Mouse (Mus musculus): ENCODE data around the gene Fam181a. TPM values are rescaled to one million over a fixed set of nuclear protein-coding genes. Genes with fewer than 3 reads are reported as not detected.

Fam181a gene
- total RNA-seq (2021) = not detected
- long read RNA-seq, experiment 1 = 0 reads
- long read RNA-seq, experiment 2 = 0 reads

DNA sequence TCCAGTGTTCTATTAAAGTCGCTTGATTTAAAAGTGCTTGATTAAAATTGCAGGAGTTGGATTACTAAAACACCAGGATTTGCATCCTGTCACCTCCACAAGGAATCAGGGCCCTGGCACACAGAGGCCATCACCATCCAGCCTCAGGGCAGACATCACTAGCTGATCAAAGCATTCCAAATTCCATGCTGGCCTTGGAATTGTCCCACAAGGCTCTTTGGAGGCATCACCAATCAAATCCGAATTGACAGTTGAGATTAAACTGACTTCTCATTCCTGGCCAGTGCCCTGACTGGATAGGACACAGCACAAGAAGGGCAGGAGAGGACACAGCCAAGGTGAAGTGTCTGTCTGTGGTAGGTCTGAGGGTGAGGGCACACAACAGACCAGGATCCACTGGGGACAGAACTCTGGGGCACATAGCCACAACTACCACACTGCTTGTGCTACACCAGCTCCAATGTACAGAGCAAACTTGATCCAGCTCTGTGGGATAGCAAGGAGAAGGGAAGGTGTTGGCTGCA is at the start of gene Fam181a:
Fam181a (plus strand) TSS at position 232 of the 524 bp plus-strand sequence.
- DNase-seq = no peak

DNA sequence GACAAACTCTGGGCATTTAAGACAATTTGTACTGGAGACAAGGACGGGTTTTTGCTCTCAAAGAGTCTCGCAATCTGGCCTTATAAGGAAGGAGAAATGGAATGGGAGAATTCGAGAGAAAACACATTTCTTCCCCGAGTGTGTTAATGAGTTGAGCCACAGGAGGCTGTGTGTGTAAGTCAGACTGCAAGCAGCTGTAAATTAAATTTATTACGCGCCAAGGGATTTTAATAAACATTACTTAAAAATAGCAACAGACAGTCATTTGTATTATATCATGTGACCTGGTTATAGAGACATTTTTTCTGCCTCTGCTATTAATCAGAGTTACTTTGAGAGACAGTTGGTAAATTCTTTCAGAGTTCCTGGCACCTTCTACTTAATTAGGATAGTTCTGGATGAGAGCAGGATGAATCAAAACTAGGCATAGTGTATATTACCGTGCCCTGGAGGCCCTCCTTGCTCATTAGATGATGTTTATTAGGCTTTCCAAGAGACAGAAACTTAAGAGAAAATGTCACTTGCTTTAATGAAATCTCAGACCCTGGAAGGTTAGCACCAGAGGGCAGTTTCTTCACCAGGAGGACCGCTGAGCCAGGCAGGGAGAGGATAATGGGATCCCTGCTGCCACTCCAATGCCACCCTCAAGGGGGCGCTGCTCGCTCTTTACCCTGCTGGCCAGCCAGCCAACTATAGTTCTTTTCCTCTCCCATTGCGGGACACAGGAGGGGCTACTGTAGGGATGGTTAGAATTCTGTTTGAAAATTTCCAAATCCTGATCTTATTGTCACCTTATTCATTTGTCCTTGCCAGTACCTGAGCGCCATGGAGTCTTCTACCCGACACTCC is 48.5 kb upstream of the Fam181a start:
- peak; percentile 19 for DNase-seq

DNA sequence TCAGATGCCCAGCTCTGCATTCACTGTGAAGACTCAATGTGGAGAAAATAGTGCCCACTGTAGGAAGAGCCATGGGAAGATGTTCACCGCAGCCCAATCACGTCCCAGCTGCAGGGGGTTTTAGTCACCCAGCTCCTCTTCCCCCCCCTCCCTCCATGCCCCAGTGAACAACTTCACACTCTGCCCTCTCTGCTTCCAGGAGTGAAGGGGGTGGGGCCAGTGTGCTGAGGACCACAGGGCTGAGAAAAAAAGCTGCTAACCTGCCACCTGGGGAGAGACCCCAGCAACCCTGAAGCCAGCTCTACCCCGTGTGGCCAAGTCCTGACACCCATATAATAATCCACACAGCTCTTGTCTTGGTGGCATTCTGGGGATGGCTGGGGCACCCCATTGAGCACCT is 44.2 kb upstream of the Fam181a start:
- no peak for DNase-seq

DNA sequence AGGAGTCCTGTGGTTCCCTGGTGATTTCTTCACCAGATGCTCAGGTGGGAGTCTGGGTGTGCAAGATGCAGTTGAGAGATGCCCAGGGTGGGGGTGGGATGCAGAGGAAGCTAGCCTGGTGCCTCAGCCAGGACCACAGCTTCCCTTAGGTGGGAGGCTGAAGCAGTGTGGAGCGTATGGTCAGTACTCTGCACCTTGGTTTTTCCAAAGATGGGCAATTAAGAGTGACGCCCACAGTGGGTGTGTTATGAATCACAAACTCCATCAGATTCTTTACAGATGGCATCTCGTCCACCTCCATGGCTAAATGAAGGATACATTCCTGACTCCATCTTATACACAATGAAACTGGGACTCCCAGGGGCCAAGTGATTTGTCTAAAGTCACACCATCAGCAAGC is 38.6 kb upstream of the Fam181a start:
- DNase-seq = no peak

DNA sequence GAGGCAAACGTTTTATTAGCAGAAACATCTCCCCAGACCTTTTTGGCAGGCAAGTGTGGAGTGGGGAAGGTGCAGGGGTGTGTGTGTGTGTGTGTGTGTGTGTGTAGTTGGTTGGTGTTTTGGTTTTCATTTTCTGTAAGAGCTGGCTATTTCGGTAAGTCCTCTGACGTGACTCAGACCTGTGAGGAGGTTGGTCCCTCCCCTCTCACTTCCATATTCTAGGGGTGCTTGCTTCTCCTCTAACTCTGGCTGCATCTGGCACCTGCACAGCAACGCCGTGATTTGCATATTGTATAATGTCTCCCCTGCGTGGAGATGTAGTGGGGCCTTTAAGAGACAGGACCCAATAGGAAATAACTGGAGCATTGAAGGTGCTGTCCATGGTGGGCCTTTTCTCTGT is 37.7 kb upstream of the Fam181a start:
- no peak for DNase-seq

DNA sequence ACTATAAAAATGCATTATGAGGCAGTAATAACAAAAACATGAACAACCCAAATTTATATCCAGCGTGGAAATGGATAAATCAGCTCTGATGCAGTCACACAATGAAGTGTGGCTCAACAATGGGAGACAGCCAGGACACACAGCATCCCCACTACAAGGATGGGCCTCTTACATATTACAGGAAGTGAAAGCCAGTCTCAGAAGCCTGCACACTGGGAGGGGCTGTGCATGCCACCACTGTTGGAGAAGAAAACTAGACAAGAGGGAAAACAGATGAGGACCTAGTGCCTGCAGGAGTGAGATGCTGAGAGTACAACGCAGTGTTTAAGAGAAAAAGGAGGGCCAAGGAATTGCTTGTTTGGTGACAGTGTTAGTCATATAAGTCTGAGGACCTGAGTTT is 37.0 kb upstream of the Fam181a start:
- no peak for DNase-seq

DNA sequence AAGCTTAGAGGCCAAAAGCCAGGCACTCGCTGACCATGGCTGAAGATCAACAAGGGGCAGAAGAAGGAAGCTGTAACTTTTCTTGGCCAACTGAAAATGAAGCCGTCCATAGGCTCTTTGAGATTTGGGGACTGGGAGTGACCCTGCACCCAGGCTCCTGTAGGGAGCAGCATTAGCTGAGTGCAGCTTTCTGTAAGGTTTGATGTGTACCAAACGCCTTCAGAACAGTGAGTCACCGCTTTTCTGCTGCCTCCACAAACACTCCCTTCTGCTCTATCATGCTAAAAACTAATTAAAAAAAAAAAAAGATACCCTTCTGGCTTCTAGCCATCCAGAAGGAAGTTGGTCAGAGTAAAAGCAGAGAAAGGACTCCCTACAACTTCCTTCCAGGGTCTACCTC is 34.4 kb upstream of the Fam181a start:
- DNase-seq = no peak

DNA sequence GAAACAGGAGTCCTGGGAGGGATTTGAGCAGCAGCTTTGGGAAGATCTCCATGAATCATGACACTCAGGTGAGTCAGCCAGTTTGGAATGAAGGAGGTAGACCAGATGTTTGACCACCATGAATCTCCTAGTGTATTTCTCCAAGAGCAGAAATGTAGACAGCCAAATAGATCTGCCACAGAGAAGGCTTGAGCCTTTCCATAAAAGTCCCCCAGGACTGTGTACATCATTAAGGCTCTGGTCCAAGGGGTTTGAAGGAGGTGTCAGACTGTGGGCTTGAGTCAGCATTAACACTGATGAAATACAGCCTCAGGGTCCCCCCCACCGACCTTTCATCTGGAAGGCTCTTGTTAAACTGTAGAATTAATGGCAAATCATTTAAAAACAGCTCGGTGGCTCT is 29.3 kb upstream of the Fam181a start:
- DNase-seq = no peak

DNA sequence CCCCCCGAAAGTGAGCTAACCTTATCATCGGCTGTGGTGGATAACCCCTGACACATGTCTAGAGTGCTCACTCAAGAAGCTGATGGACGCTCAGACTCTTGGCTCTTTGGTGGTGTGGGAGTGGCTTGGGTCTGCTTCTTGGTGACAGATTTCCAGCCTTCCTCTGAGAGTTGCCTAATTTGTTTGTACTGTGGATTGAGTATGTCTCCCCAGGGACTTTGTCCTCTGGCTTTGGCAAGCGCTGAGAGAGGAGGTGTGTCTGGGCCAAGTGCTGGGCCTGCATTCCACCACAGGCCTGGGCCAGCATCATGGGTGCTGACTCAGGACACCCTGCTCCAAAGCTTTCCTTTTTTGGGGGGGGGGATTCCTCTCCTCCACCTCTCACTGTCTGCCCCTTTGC is 28.9 kb upstream of the Fam181a start:
- DNase-seq = no peak

DNA sequence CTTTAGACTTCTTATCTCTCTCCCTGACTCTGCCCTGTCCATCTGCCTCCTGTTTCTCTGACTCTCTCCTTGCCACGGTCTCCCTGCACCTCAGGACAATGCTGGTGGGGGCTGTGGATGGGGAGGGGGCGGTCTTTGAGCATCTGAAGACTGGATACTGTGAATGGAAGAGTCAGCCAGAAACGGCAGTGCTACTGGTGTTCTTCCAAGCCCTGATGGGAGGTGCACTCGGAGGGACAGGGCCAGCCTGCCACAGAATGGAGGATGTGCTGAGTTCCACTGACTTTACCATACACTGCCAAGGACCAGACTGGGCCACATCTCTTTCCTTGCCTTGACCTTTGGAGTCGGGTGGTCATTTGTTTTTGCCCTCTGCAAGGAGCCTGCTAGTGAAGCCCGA is 27.8 kb upstream of the Fam181a start:
- DNase-seq = no peak

DNA sequence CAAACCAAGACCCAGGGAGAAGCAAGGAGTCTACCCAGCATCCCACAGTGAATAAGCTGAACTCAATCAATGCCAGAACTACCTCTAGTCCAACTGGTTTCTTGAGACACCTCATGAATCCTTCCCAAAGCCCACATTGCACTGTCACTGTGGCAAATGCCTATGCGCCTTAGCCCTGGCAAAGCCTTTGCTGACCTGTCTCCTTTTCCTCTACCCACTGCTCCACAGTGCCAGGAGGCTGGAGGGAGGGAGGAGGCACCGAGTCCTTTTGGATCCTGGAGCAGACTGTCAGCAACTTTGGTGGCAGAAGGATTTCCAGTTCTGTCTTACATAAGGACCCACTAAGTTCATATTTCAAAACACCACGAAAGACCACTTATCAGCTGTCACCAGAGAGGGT is 27.4 kb upstream of the Fam181a start:
- DNase-seq = no peak

DNA sequence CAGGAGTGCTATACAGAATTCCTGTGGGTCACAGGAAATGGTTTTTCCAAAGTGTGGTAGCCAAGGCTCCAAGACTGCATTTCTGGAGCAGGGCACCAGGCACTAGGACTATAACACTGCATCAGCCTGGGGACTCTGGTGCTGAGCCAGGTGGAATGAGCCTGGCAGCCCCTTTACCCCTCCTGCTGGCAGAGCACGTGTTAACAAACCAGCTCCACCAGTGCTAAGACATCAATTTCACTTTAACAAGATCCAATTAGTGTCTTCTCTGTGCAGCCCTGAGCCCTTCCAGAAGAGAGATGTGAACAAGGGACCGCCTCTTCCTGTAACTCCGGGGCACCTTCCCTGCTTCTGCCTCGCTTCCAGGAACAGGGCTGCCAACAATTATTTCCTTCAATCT is 23.5 kb upstream of the Fam181a start:
- DNase-seq = no peak

DNA sequence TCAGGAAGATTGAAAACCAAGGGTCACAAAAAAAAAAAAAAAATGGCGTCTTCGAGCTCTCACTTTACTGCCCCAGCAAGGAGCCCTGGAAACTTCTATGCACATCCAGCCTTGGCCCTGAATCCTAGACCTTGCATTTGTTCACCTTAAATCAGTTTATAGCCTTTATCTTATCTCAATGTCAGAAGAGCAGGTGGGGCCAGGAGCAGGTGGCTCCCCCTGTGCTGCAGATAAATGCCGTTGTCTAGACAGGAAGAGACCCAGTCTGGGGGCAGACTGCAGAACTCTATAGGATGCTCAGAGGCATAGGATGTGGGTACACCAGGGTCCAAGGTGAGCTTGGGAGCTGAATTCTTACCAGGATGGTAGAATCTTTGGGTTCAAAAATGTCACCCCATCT is 18.4 kb upstream of the Fam181a start:
- DNase-seq = no peak

DNA sequence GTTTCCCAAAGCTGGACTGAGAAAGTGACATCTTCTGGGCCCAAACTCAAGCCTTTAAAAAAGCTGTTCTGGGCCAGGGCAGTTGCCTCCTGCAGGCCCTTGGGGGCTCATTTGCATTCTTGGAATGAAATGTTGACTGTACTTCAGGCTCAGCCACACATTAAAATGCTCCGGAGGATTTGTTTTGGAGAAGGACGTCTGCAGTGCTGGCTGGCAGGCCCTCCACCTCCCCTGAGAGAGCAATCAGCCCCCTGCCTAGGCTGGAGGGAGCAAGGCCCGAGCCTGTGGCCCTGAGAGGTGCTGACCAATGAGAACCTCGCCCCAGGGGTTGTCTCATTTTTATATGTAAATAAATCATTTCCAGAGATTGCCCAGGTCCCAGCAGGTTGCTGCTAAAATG is 14.5 kb upstream of the Fam181a start:
- no peak for DNase-seq

DNA sequence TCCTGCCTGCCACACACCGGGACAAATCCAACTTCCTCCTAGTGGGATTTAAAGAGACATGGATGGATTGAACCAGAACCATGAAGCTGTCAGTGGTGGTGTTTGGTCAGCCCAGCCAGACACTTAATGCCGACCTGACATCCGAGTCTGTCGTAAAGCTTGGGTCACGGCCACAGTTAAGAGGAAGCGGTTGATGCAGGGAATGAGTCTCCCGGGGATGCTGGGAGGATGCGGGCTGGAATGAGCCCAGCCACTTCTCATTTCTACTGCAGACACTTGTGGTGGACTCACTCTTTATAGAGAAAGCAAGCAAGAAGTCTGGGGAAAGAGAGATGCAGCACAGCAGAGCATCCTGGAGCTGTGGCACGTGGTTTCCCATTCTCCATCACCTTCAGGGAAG is 10.3 kb upstream of the Fam181a start:
- DNase-seq = no peak

DNA sequence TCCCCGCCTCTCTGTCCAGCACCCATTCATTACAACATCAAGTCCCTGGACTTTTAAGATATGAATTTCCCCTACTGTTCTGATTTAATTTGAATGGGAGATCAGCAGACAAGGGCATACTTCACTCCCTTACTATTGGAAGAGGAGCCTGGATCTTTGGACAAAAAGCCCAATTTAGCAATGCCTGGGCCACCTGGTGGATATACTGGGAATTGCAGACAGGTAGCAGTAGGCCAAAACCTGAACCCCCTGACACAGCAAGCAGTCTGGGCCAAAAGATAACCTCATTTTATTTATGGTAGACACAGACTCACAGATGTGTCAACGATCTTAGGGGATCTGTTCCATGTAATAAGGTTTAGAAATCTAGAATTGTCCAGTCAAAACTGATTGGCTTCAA is 9.1 kb upstream of the Fam181a start:
- DNase-seq = peak; percentile 64

DNA sequence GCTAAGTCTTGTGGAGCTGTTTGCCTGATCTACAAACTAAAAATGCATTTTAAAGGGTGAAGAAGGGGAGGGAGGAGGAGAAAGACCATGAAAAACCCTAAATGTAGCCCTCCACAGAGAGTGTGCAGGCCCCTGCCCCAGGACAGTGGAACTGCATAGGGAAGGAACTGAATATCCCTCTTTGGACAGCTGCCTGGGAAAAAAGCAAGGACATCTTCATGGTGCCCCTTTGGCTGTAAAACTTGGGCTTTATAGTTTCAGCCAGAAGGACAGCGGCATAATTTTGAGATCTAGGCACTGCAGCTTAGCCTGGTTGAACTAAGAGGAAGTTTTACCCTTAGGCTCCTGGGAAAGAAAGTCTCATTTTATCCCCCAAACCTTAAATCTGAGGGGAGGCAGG is 7.8 kb upstream of the Fam181a start:
- DNase-seq = no peak

DNA sequence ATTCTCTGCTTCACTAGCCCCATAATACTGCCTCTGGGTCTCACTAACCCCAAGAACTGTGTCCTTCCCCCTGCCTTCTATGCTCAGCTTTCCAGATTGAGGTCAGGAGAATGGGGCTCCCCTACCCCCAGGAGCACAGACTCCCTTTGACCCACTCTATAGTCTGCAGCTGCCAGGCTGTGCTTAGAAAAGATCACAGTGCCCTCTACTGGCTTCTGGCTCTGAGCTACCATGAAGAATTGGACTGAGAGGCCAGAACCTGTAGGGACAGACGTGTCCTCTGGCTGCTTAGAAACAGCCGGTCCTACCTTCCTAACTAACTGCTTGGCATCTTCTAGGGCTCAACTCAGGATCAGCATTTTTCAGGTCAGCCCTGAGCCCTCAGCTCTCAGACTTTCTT is 4.6 kb upstream of the Fam181a start:
- DNase-seq = no peak

DNA sequence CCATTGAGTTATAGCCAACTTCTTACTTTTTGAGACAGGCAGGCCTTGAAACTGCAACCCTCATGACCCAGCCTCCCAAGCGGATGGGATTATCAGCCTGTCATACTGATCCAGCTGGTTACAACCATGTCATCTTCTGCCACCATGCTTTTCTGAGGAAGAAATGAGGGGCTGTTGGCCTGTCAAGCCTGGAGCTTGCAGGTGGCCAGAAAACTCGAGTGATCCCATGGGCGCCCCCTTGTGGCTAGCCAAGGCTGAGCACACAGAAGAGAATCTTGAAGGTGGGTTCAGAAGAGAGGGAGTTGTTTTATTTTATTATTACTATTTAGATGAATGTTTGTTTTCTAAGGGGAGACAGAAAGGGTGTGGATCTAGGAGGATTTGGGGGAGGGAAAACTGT is 4.1 kb upstream of the Fam181a start:
- peak; percentile 66 for DNase-seq

DNA sequence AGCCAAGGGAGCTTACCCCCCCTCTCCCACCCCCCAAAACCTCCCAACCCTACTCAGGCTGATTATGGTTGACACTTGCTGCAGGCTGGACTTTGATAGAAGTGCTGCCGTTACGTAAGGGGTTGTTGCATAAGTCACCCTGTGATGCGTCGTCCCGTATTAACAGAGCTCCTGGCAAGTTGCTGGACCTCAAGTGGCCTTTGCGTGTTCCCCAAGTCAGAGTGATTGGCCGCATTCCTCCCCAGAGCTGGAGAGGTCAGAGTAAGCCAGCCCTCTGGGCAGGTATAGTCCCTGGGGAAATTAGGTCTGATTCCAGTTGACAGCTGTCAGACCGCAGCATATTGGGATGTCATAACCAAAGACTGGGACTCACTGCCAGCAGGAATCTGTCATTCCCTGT is 1.1 kb downstream of the Fam181a start:
- DNase-seq = no peak

DNA sequence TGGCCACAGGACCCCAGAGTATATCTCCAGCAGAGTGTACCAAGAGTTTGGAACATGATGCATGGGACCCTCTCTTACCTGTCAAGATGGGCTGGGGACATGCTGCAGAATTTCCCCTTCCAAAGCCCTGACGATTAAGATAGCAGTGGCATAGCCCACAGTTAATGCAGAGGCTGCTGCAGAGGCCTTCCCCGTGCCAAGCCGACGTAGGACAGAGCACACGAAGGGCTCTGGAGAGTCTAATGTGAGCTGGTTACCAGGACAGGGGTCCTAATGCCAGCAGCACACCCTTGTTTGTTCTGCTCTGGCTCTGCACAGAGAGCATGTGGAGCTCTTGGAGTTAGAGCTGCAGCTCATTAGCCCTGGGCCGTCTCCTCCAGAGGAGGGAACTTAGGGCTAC is 2.5 kb downstream of the Fam181a start:
- DNase-seq = no peak

DNA sequence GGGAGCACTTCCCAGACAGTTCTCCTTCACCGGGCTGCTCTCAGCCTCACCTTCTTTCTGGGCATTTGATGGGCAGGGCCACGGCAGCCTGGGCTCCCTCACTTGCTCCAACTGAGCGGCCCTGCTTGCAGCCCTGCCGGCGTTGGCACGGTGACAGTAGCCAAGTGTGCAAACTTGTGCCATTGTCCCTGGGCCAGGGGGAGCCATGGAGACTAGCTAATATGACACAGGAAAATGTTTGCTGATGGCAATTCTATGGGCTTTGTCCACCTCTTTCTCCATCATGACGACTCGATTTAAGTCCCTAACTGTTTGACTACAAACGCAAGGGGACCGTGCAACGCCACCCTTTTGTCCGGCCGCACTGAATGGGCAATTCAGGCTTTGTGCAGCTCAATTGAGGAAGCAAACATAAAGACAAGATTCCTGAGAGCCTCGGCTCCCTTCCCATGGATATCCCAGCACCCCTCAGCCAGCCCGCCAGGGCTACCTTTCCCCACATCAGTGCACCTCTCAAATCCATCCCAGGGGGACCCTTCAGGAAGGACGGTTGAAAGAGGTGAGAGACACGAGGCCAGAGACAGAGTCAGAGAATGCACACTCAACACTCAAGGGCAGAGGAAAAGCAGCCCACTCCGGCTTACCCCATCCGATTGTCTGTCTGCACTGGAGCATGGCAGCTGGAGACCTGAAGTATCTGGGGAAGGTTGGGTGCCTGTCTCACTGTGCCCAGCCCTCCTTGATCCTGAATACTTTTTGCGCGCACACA is 3.3 kb downstream of the Fam181a start:
- no peak for DNase-seq

DNA sequence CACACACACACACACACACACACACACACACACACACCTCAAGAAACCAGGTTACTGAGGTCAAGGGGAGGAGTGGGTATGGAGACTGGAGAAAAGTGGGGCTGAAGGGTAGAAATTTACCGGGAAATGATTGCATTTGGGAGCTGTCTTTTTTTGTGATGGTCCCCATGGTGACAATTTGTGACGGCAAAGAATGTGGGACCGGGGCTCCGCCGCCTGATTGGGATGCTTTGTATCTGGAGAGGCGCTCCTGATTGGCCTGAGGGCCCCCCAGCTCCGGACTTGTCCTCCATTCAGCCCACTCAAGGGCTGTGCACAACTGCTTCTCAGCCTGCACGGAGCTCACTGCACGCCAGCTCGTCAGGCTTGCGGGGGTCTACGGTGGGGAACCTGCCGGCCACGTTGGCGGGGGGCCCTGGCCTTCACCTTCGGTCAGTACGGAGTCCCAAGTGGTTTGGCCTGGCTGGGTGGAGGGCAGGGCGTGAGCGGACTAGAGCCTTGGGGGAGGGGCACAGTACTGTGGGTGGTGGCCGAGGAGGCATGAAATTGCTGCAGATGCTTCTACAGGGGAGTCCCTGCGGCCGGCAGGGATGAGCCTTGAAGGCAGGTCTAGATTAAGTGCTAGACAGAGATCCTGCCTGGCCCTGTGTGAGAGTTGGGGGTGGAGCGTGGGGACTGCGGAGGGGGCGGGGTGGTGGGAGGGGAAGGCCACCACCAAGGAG is 4.0 kb downstream of the Fam181a start:
- DNase-seq = no peak
